Mouse (Mus musculus) lung, embryonic 14.5 days (tissue): ENCODE measurements around the gene Rpgr. TPM values are rescaled to one million over a fixed set of nuclear protein-coding genes. Genes with fewer than 3 reads are reported as not detected.

Source experiments
- ATAC-seq: fragments of 200-750 bp; cut with Nextera tagmentation; 2 replicates; pipeline ENCODE4 v1.8.0; 2017; ENCODE audit warnings: mild to moderate bottlenecking, moderate TSS enrichment, moderate library complexity; ENCODE audit not compliant: insufficient read depth
- DNase-seq: peaks from one replicate; pipeline ENCODE4 v3.0.0-alpha.2; 2015
- H3K27ac ChIP-seq: fragments of 300-500 bp; sonication (generic); 2 replicates; pipeline ENCODE4 v1.5.1; 2014; ENCODE audit warnings: low read depth, mild to moderate bottlenecking, moderate library complexity
- H3K27me3 ChIP-seq: fragments of 300-500 bp; sonication (generic); 2 replicates; pipeline ENCODE4 v1.6.1; 2014; ENCODE audit warnings: low read length, control low read depth; ENCODE audit not compliant: insufficient read depth
- H3K36me3 ChIP-seq: fragments of 300-500 bp; sonication (generic); 2 replicates; pipeline ENCODE4 v1.6.1; 2014; ENCODE audit warnings: control low read depth; ENCODE audit not compliant: insufficient read depth
- H3K4me1 ChIP-seq: fragments of 300-500 bp; sonication (generic); 2 replicates; pipeline ENCODE4 v1.6.1; 2014; ENCODE audit warnings: antibody characterized with exemption, control low read depth; ENCODE audit not compliant: insufficient read depth
- H3K4me2 ChIP-seq: fragments of 300-500 bp; sonication (generic); 2 replicates; pipeline ENCODE4 v1.6.1; 2014; ENCODE audit warnings: mild to moderate bottlenecking
- H3K4me3 ChIP-seq: fragments of 300-500 bp; sonication (generic); 2 replicates; pipeline ENCODE4 v1.5.1; 2014; ENCODE audit warnings: low read depth, low read length
- H3K9ac ChIP-seq: fragments of 300-500 bp; sonication (generic); 2 replicates; pipeline ENCODE4 v1.6.1; 2014
- H3K9me3 ChIP-seq: fragments of 300-500 bp; sonication (generic); 2 replicates; pipeline ENCODE4 v1.6.1; 2016; ENCODE audit warnings: low read depth, low read length, control low read depth
- CTCF ChIP-seq: IDR thresholded peaks from 2 replicates; pipeline ENCODE4 v1.5.1; 2016; ENCODE audit warnings: antibody characterized with exemption, low read depth
- WGBS: fragments of 180-500 bp; shearing (Covaris S2); extraction: QIAGEN DNeasy Blood & Tissue Kit; methylation state at CpG from one replicate; pipeline ENCODE4 v1.1.7; 2014; 5-methylcytosine and 5-hydroxymethylcytosine counted together
- polyA plus RNA-seq: library from polyadenylated mRNA; unstranded; fragments of >200 nt; fragmentation: Nextera tagmentation; extraction: Ambion mirVana; gene quantifications from 2 replicates; pipeline ENCODE4 v1.2.1, GENCODE M21; 2014

Rpgr gene
- polyA plus RNA-seq, 1 experiment from 2014 or later: 15.1 TPM

DNA sequence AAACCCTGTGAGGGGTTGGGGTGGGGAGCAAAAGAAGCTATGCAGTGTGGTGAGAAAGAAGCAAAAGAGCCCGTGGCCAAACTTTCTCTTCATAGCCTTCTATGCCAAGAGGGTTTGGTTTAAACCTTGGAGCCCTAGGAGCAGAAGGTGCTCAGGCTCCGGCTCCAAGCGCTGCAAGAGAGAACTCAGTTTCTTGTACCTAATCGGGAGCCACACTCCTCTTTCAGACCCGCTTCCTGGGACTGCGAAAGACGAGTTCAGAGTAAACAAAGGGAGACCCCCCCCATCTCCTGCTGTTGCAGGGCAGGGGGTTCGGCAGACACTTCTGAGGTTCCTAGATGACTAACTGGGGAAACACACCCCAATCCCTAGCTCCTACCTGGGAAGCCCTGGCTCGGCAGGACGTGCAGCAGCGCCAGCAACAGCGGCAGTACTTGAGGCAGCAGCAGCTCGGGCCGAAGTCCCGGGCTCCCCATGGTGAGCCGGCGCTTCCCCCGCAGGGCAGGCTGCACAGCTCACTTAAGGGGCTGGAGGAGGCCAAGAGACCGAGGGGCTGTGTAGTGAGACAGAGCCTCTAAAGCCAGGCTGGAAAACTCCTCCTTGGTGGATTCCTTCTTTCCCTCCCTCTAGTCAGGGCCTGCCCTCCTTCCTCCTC is 99.5 kb downstream of the Rpgr start, which contains the start of gene Srpx:
Gene Srpx (minus strand): TSS at position 645 of the 655 bp plus-strand sequence.
- WGBS: 10% methylated on average over 19 of the region's 19 CpGs
- DNase-seq: peak; percentile 57
- H3K9me3 ChIP-seq: no peaks in the 10 kb centered on the region

DNA sequence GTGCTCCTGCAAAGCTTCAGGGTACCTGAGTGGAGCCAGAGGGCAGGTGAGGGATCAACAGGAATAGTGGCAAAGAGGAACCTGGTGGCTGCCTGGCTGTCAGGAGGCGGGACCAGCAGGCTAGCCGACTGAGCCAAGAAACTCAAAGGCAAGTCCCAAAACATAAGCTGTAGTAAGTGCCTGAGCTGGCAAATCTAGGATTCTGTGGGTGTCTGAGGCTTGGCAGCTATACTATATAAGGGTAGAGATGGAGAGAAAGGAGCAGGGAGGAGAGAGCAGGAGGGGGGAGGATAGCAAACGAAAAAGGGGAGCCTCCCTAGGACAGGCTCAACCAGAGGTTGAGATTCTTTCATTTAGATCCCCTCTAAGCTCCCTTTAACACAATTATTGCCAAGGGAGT is 100.9 kb downstream of the Rpgr start:
- no peak overlapping the region for H3K4me3 ChIP-seq
- no peak overlapping the region for H3K27ac ChIP-seq
- TF ChIP-seq CTCF: no peak
- no peaks in the 10 kb centered on the region for H3K4me1 ChIP-seq
- H3K36me3 ChIP-seq: no peaks in the 10 kb centered on the region
- ATAC-seq: no peak
- H3K4me2 ChIP-seq: no peak overlapping the region
- DNase-seq: no peak
- H3K9me3 ChIP-seq: no peaks in the 10 kb centered on the region
- no peaks in the 10 kb centered on the region for H3K27me3 ChIP-seq
- 37% methylated on average over 3 of the region's 3 CpGs for WGBS
- no peak overlapping the region for H3K9ac ChIP-seq

More for the DNA sequence above, 99.5 kb downstream of the Rpgr start, which contains the start of gene Srpx:
- TF ChIP-seq CTCF: no peak
- peak; percentile 81 for ATAC-seq
- no peaks in the 10 kb centered on the region for H3K27me3 ChIP-seq
- no peaks in the 10 kb centered on the region for H3K4me1 ChIP-seq
- H3K9ac ChIP-seq: peak within 1 kb of the TSS; percentile 48
- H3K4me2 ChIP-seq: peak within 1 kb of the TSS; percentile 61
- H3K4me3 ChIP-seq: peak within 1 kb of the TSS; percentile 35
- no peak within 1 kb of the TSS; the same call in 1 of the 2 replicates for H3K27ac ChIP-seq
- no peaks in the 10 kb centered on the region for H3K36me3 ChIP-seq

DNA sequence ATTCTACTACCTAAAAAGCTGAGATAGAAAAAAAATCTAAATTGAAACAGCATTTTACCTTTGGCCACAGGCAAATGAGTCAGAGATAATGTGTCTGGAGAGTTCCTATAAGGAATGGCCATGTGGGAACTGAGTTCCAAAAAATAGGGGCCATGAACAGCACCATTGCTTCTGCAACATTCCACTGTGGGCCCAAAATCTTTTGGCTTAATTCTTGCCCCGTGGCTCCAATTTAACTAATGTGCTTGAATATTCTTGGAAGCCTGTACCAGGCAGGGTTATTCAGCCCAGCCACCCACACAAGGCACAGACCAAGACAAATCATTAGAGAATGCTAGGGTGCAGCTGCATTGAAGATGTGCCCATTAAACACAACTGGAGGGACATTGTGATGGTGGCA is 106.0 kb downstream of the Rpgr start:
- H3K4me2 ChIP-seq: no peak overlapping the region
- ATAC-seq: no peak
- no peaks in the 10 kb centered on the region for H3K36me3 ChIP-seq
- H3K27ac ChIP-seq: no peak overlapping the region
- H3K9ac ChIP-seq: no peak overlapping the region
- no peaks in the 10 kb centered on the region for H3K4me1 ChIP-seq
- H3K27me3 ChIP-seq: no peaks in the 10 kb centered on the region
- WGBS: 61% methylated on average over 1 of the region's 1 CpGs
- no peak for DNase-seq
- H3K9me3 ChIP-seq: no peaks in the 10 kb centered on the region
- TF ChIP-seq CTCF: no peak
- no peak overlapping the region for H3K4me3 ChIP-seq

DNA sequence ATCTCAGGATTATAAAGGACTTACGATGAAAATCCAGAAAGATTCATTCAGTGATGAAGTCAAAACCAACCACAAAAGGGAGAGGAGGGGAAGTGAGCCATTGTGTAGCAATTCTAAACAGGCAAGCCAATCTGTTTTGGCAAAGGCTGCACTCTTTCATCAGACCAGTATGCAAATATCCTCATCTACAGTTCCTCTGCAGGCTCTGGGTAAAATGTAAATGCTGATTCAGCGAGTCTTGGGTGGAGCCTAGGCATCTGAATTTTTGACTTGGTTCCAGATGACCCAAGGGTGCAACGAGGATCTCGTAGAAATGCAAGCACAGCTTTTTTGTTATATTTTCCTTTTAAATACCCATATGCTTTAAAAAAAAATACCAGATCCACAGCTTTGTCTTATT is 108.2 kb downstream of the Rpgr start:
- H3K4me2 ChIP-seq: no peak overlapping the region
- DNase-seq: peak; percentile 32
- no peaks in the 10 kb centered on the region for H3K9me3 ChIP-seq
- no peaks in the 10 kb centered on the region for H3K27me3 ChIP-seq
- WGBS: 48% methylated on average over 4 of the region's 4 CpGs
- H3K4me3 ChIP-seq: no peak overlapping the region
- H3K27ac ChIP-seq: no peak overlapping the region
- H3K9ac ChIP-seq: no peak overlapping the region
- no peaks in the 10 kb centered on the region for H3K4me1 ChIP-seq
- no peaks in the 10 kb centered on the region for H3K36me3 ChIP-seq
- TF ChIP-seq CTCF: no peak
- no peak for ATAC-seq

DNA sequence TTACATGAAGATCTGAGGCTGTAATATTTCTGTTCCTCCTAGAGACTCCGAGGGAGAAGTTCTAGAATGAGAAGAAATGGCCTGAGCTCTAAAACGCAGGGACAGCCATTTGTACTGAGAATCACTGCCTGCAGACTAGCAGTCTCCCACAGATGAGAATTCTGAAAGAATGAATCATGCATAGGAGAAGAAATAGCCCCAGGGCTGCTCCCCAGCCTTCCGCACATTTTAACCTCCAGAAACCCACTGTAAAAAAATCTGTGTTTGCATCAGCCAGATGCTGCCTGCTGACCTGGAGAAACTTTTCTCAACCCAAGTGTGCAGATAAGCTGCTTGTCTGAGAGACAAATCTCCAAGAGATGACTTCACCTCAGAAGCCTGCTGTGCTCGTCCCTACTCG is 111.2 kb downstream of the Rpgr start:
- Histone ChIP-seq H3K27ac (no peak overlapping the region), H3K9me3 (no peaks in the 10 kb centered on the region), H3K4me3 (no peak overlapping the region), H3K9ac (no peak overlapping the region), H3K4me2 (no peak overlapping the region), H3K36me3 (no peaks in the 10 kb centered on the region), H3K27me3 (no peaks in the 10 kb centered on the region), H3K4me1 (no peaks in the 10 kb centered on the region)
- ATAC-seq (no peak), DNase-seq (no peak)
- no peak for TF ChIP-seq CTCF
- 42% methylated on average over 5 of the region's 5 CpGs for WGBS

DNA sequence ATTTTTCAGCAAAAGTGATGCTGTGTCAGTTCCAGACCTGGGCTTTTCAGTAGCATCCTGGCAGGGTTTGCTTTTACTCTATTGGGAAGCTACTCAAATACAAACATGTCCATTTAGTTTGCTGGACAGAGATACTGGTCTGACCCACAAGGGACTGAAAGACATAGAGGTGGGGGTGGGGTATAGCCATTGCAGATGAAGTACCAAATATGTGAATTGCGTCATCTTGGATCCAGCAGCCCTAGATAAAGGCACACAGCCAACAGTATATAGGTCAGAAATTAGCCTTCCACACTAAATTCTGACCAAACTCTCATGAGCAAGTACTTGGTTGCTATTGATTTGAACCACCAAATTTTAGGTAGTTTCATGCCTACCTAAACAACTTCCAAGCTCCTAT is 114.0 kb downstream of the Rpgr start:
- Histone ChIP-seq H3K27me3 (no peaks in the 10 kb centered on the region), H3K9me3 (no peaks in the 10 kb centered on the region), H3K9ac (no peak overlapping the region), H3K4me1 (no peaks in the 10 kb centered on the region), H3K27ac (no peak overlapping the region), H3K4me2 (no peak overlapping the region), H3K36me3 (no peaks in the 10 kb centered on the region), H3K4me3 (no peak overlapping the region)
- WGBS: 69% methylated on average over 1 of the region's 1 CpGs
- no peak for TF ChIP-seq CTCF
- DNase-seq (peak; percentile 33), ATAC-seq (no peak)

DNA sequence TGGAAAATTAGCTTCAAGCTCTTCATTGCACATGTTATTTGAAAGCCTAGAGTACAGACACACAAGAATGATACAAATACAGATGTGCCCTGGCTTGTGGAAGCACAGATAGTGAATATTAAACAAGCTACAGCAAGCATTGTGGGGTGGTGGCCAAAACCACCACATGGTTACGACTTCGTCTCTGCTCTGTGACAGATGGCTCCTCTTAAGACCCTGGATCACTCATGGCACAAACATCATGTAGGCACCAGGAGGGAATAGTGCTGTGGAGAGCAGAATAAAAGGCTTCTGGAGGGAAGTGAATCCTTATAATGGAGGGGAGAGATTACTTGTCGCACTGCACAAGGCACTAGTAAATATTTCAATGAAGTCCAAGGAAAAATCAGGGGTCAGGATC is 120.9 kb downstream of the Rpgr start:
- DNase-seq: no peak
- 74% methylated on average over 3 of the region's 3 CpGs for WGBS

DNA sequence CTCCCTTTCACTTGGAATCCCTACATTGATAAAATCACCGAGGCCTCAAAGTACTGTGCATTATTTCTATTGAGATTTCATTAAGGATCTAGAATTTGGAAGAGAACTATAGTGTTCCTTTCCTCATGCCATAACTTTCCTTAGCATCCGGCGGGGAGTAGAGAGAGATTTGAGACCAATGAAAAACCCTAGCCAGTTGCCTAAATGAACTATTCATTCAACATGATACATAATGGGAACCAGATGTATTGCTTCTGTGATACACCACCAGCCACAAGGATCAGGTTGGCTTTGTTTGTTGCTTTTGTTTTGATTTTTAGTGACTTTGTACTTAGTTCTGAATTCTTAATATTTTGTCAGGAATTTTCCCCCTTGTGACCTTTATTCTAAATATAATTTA is 136.3 kb downstream of the Rpgr start:
- no peak for DNase-seq
- H3K27me3 ChIP-seq: no peaks in the 10 kb centered on the region
- no peaks in the 10 kb centered on the region for H3K4me1 ChIP-seq
- H3K36me3 ChIP-seq: no peaks in the 10 kb centered on the region
- TF ChIP-seq CTCF: no peak
- no peak for ATAC-seq
- H3K27ac ChIP-seq: no peak overlapping the region
- no peak overlapping the region for H3K4me2 ChIP-seq
- no peak overlapping the region for H3K4me3 ChIP-seq
- no peak overlapping the region for H3K9ac ChIP-seq
- 83% methylated on average over 3 of the region's 3 CpGs for WGBS
- H3K9me3 ChIP-seq: no peaks in the 10 kb centered on the region

More for the DNA sequence above, 120.9 kb downstream of the Rpgr start:
- H3K36me3 ChIP-seq: no peaks in the 10 kb centered on the region
- H3K9me3 ChIP-seq: no peaks in the 10 kb centered on the region
- no peaks in the 10 kb centered on the region for H3K27me3 ChIP-seq
- no peak overlapping the region for H3K4me2 ChIP-seq
- H3K27ac ChIP-seq: no peak overlapping the region
- H3K4me1 ChIP-seq: no peaks in the 10 kb centered on the region
- H3K9ac ChIP-seq: no peak overlapping the region
- H3K4me3 ChIP-seq: no peak overlapping the region
- ATAC-seq: no peak
- no peak for TF ChIP-seq CTCF
